Mouse (Mus musculus) heart, embryonic 10.5 days (tissue): ENCODE measurements at regions not wholly inside any gene's neighbourhood (a gene's known extent, or its start where the extent isn't known, plus 50 kb on each side); places are given as distances from the start of the nearest gene placed in this dataset.

ENCODE experiments used
- DNase-seq: peaks from one replicate; pipeline ENCODE4 v3.0.0-alpha.2; 2017; ENCODE audit warnings: low spot score
- H3K27ac ChIP-seq: fragments of 300-500 bp; sonication (generic); 2 replicates; pipeline ENCODE4 v1.5.1; 2016; ENCODE audit warnings: mild to moderate bottlenecking
- H3K27me3 ChIP-seq: fragments of 300-500 bp; sonication (generic); 2 replicates; pipeline ENCODE4 v1.6.1; 2016; ENCODE audit warnings: mild to moderate bottlenecking; ENCODE audit not compliant: poor library complexity, insufficient read depth, severe bottlenecking
- H3K36me3 ChIP-seq: fragments of 300-500 bp; sonication (generic); 2 replicates; pipeline ENCODE4 v1.6.1; 2016; ENCODE audit warnings: mild to moderate bottlenecking, moderate library complexity
- H3K4me1 ChIP-seq: fragments of 300-500 bp; sonication (generic); 2 replicates; pipeline ENCODE4 v1.6.1; 2016; ENCODE audit warnings: mild to moderate bottlenecking
- H3K4me3 ChIP-seq: fragments of 300-500 bp; sonication (generic); 2 replicates; pipeline ENCODE4 v1.5.1; 2016; ENCODE audit warnings: mild to moderate bottlenecking, moderate library complexity
- H3K9me3 ChIP-seq: fragments of 300-500 bp; sonication (generic); 2 replicates; pipeline ENCODE4 v1.6.1; 2016; ENCODE audit warnings: mild to moderate bottlenecking, moderate library complexity
- WGBS: fragments of 180-500 bp; shearing (Covaris S2); methylation state at CpG from one replicate; pipeline ENCODE4 v1.1.7; 2016; 5-methylcytosine and 5-hydroxymethylcytosine counted together

GRCm38 (mm10) chr12:25430911-25431310 lies 334.0 kb upstream of the Id2 start:
- 90% methylated on average over 4 of the region's 4 CpGs for WGBS
- H3K27me3 ChIP-seq, result no peaks in the 10 kb centered on the region
- no peak for DNase-seq
- H3K27ac ChIP-seq, result no peak overlapping the region
- no peaks in the 10 kb centered on the region for H3K9me3 ChIP-seq
- no peak overlapping the region for H3K4me3 ChIP-seq
- H3K4me1 ChIP-seq, result peaks cover 5% of the 10 kb centered on the region; the same call in 1 of the 2 replicates
- no peaks in the 10 kb centered on the region for H3K36me3 ChIP-seq

- WGBS, result 73% methylated on average over 11 of the region's 11 CpGs
- Histone ChIP-seq H3K27ac (no peak overlapping the region), H3K4me1 (peaks cover 5% of the 10 kb centered on the region; the same call in 1 of the 2 replicates), H3K4me3 (no peak overlapping the region), H3K36me3 (no peaks in the 10 kb centered on the region), H3K27me3 (no peaks in the 10 kb centered on the region), H3K9me3 (no peaks in the 10 kb centered on the region)
- no peak for DNase-seq
Measured at GRCm38 (mm10) chr12:25427911-25428642, 331.1 kb upstream of the Id2 start.

GRCm38 (mm10) chr12:25417336-25417735 lies 320.4 kb upstream of the Id2 start:
- H3K36me3 ChIP-seq, result 0 out of 2 replicates have a peak, but pooled peaks cover 3% of the 10 kb centered on the region
- no peak for DNase-seq
- no peak overlapping the region for H3K27ac ChIP-seq
- no peaks in the 10 kb centered on the region for H3K27me3 ChIP-seq
- H3K9me3 ChIP-seq, result 0 out of 2 replicates have a peak, but pooled peaks cover 1% of the 10 kb centered on the region
- WGBS, result 82% methylated on average over 4 of the region's 4 CpGs
- no peak overlapping the region for H3K4me3 ChIP-seq
- peaks cover 8% of the 10 kb centered on the region for H3K4me1 ChIP-seq

- Histone ChIP-seq H3K4me3 (no peak overlapping the region), H3K27me3 (no peaks in the 10 kb centered on the region), H3K4me1 (peaks cover 8% of the 10 kb centered on the region), H3K27ac (no peak overlapping the region), H3K9me3 (peaks cover 6% of the 10 kb centered on the region; the same call in 1 of the 2 replicates), H3K36me3 (0 out of 2 replicates have a peak, but pooled peaks cover 4% of the 10 kb centered on the region)
- DNase-seq, result no peak
- 83% methylated on average over 3 of the region's 3 CpGs for WGBS
Measured at GRCm38 (mm10) chr12:25416571-25416970, 319.6 kb upstream of the Id2 start.

- Histone ChIP-seq H3K9me3 (peaks cover 6% of the 10 kb centered on the region; the same call in 1 of the 2 replicates), H3K27ac (no peak overlapping the region; the same call in 1 of the 2 replicates), H3K4me3 (no peak overlapping the region), H3K4me1 (peaks cover 8% of the 10 kb centered on the region), H3K27me3 (no peaks in the 10 kb centered on the region), H3K36me3 (0 out of 2 replicates have a peak, but pooled peaks cover 4% of the 10 kb centered on the region)
- no peak for DNase-seq
- 60% methylated on average over 3 of the region's 3 CpGs for WGBS
Measured at GRCm38 (mm10) chr12:25415641-25416040, 318.7 kb upstream of the Id2 start.

GRCm38 (mm10) chr12:25415232-25415631 lies 318.3 kb upstream of the Id2 start:
- H3K27me3 ChIP-seq, result no peaks in the 10 kb centered on the region
- H3K9me3 ChIP-seq, result peaks cover 6% of the 10 kb centered on the region; the same call in 1 of the 2 replicates
- peaks cover 8% of the 10 kb centered on the region for H3K4me1 ChIP-seq
- H3K36me3 ChIP-seq, result 0 out of 2 replicates have a peak, but pooled peaks cover 4% of the 10 kb centered on the region
- 40% methylated on average over 2 of the region's 2 CpGs for WGBS
- DNase-seq, result no peak
- H3K27ac ChIP-seq, result peak overlapping the region; percentile 37; the same call in 1 of the 2 replicates
- no peak overlapping the region for H3K4me3 ChIP-seq

GRCm38 (mm10) chr12:25407301-25407700 lies 310.4 kb upstream of the Id2 start:
- Histone ChIP-seq H3K4me3 (no peak overlapping the region), H3K4me1 (no peaks in the 10 kb centered on the region), H3K27me3 (no peaks in the 10 kb centered on the region), H3K9me3 (peaks cover 5% of the 10 kb centered on the region; the same call in 1 of the 2 replicates), H3K36me3 (0 out of 2 replicates have a peak, but pooled peaks cover 1% of the 10 kb centered on the region), H3K27ac (no peak overlapping the region)
- WGBS, result 89% methylated on average over 2 of the region's 2 CpGs
- no peak for DNase-seq

- no peaks in the 10 kb centered on the region for H3K4me1 ChIP-seq
- H3K4me3 ChIP-seq, result no peak overlapping the region
- H3K9me3 ChIP-seq, result no peaks in the 10 kb centered on the region
- no peak overlapping the region for H3K27ac ChIP-seq
- WGBS, result 77% methylated on average over 5 of the region's 5 CpGs
- no peaks in the 10 kb centered on the region for H3K36me3 ChIP-seq
- no peak for DNase-seq
- no peaks in the 10 kb centered on the region for H3K27me3 ChIP-seq
Measured at GRCm38 (mm10) chr12:25400326-25400725, 303.4 kb upstream of the Id2 start.

- H3K9me3 ChIP-seq, result no peaks in the 10 kb centered on the region
- no peak overlapping the region for H3K4me3 ChIP-seq
- no peak for DNase-seq
- no peaks in the 10 kb centered on the region for H3K27me3 ChIP-seq
- H3K27ac ChIP-seq, result no peak overlapping the region
- WGBS, result 75% methylated on average over 3 of the region's 3 CpGs
- no peaks in the 10 kb centered on the region for H3K36me3 ChIP-seq
- H3K4me1 ChIP-seq, result no peaks in the 10 kb centered on the region
Measured at GRCm38 (mm10) chr12:25398726-25399125, 301.8 kb upstream of the Id2 start.

GRCm38 (mm10) chr12:25394326-25394725 lies 297.4 kb upstream of the Id2 start:
- Histone ChIP-seq H3K4me3 (no peak overlapping the region), H3K9me3 (no peaks in the 10 kb centered on the region), H3K4me1 (no peaks in the 10 kb centered on the region), H3K27me3 (no peaks in the 10 kb centered on the region), H3K27ac (no peak overlapping the region), H3K36me3 (no peaks in the 10 kb centered on the region)
- WGBS, result 73% methylated on average over 3 of the region's 3 CpGs
- no peak for DNase-seq

GRCm38 (mm10) chr12:25393501-25393900 lies 296.6 kb upstream of the Id2 start:
- no peak overlapping the region for H3K4me3 ChIP-seq
- H3K9me3 ChIP-seq, result no peaks in the 10 kb centered on the region
- 80% methylated on average over 4 of the region's 4 CpGs for WGBS
- H3K4me1 ChIP-seq, result no peaks in the 10 kb centered on the region; the same call in 1 of the 2 replicates
- H3K36me3 ChIP-seq, result no peaks in the 10 kb centered on the region
- H3K27ac ChIP-seq, result no peak overlapping the region
- DNase-seq, result no peak
- H3K27me3 ChIP-seq, result no peaks in the 10 kb centered on the region

GRCm38 (mm10) chr12:25389202-25389601 lies 292.3 kb upstream of the Id2 start:
- Histone ChIP-seq H3K36me3 (no peaks in the 10 kb centered on the region), H3K9me3 (no peaks in the 10 kb centered on the region), H3K27me3 (no peaks in the 10 kb centered on the region), H3K4me1 (peaks cover 3% of the 10 kb centered on the region; the same call in 1 of the 2 replicates), H3K27ac (no peak overlapping the region), H3K4me3 (no peak overlapping the region)
- DNase-seq, result no peak
- 66% methylated on average over 5 of the region's 5 CpGs for WGBS

- no peaks in the 10 kb centered on the region for H3K9me3 ChIP-seq
- no peak for DNase-seq
- no peak overlapping the region for H3K27ac ChIP-seq
- WGBS, result 58% methylated on average over 5 of the region's 5 CpGs
- H3K4me3 ChIP-seq, result no peak overlapping the region
- no peaks in the 10 kb centered on the region for H3K27me3 ChIP-seq
- peaks cover 7% of the 10 kb centered on the region; the same call in 1 of the 2 replicates for H3K4me1 ChIP-seq
- no peaks in the 10 kb centered on the region for H3K36me3 ChIP-seq
Measured at GRCm38 (mm10) chr12:25387791-25388280, 290.9 kb upstream of the Id2 start.
